Mouse (Mus musculus) liver, embryonic 14.5 days (tissue): ENCODE measurements around the gene Gm11541. TPM values are rescaled to one million over a fixed set of nuclear protein-coding genes. Genes with fewer than 3 reads are reported as not detected.

Source experiments
- ATAC-seq: fragments of 200-750 bp; cut with Nextera tagmentation; 2 replicates; pipeline ENCODE4 v1.8.0; 2017; ENCODE audit warnings: moderate number of reproducible peaks, mild to moderate bottlenecking, moderate library complexity; ENCODE audit not compliant: insufficient read depth
- DNase-seq, 3 experiments: peaks; one replicate each; pipeline ENCODE4 v3.0.0-alpha.2; 2012 to 2013; ENCODE audit warnings: low read depth in 3 of 3, low spot score in 3 of 3
- H3K27ac ChIP-seq: fragments of 300-500 bp; sonication (generic); 2 replicates; pipeline ENCODE4 v1.5.1; 2014; ENCODE audit warnings: moderate library complexity, mild to moderate bottlenecking, control low read depth, inconsistent platforms
- H3K27me3 ChIP-seq: fragments of 300-500 bp; sonication (generic); 2 replicates; pipeline ENCODE4 v1.6.1; 2014; ENCODE audit warnings: mild to moderate bottlenecking, low read length, moderate library complexity; ENCODE audit not compliant: control insufficient read depth, insufficient read depth
- H3K36me3 ChIP-seq: fragments of 300-500 bp; sonication (generic); replicated peaks from 2 replicates; pipeline ENCODE4 v1.6.1; 2014; ENCODE audit warnings: low read depth; ENCODE audit not compliant: control insufficient read depth, insufficient read depth
- H3K4me1 ChIP-seq, 2 experiments: fragments of 200-500 bp in 1 of 2; fragments of 300-500 bp in 1 of 2; sonication (generic) in 1 of 2; replicated peaks; 2 replicates each; pipeline ENCODE4 v1.6.1; 2012 to 2014; ENCODE audit warnings: antibody characterized with exemption in 1 of 2, inconsistent platforms in 1 of 2, low read length in 1 of 2; ENCODE audit not compliant: control insufficient read depth in 2 of 2, insufficient read depth in 2 of 2
- H3K4me2 ChIP-seq: fragments of 300-500 bp; sonication (generic); 2 replicates; pipeline ENCODE4 v1.6.1; 2014; ENCODE audit warnings: low read depth, mild to moderate bottlenecking, control low read depth, moderate library complexity
- H3K4me3 ChIP-seq, 2 experiments: fragments of 200-500 bp in 1 of 2; fragments of 300-500 bp in 1 of 2; sonication (generic) in 1 of 2; 2 replicates each; pipeline ENCODE4 v1.5.1; 2012 to 2014; ENCODE audit warnings: low read depth in 2 of 2, low read length in 2 of 2, mild to moderate bottlenecking in 2 of 2, control low read depth in 1 of 2, inconsistent platforms in 1 of 2, moderate library complexity in 1 of 2; ENCODE audit not compliant: insufficient read depth in 1 of 2
- H3K9ac ChIP-seq: fragments of 300-500 bp; sonication (generic); replicated peaks from 2 replicates; pipeline ENCODE4 v1.6.1; 2014; ENCODE audit warnings: mild to moderate bottlenecking, control low read depth, moderate library complexity
- H3K9me3 ChIP-seq: fragments of 300-500 bp; sonication (generic); 2 replicates; pipeline ENCODE4 v1.6.1; 2016; ENCODE audit warnings: low read length, mixed read lengths; ENCODE audit not compliant: control insufficient read depth
- CTCF ChIP-seq: IDR thresholded peaks from 2 replicates; pipeline ENCODE4 v1.5.1; 2016; ENCODE audit warnings: antibody characterized with exemption, low read depth, control low read depth
- EP300 ChIP-seq: IDR thresholded peaks from 2 replicates; pipeline ENCODE4 v1.6.1; 2016; ENCODE audit warnings: antibody characterized with exemption, low read depth
- WGBS: fragments of 180-500 bp; shearing (Covaris S2); extraction: QIAGEN DNeasy Blood & Tissue Kit; methylation state at CpG from one replicate; pipeline ENCODE4 v1.1.7; 2014; ENCODE audit not compliant: insufficient replicate concordance; 5-methylcytosine and 5-hydroxymethylcytosine counted together
- polyA plus RNA-seq, 2 experiments: library from polyadenylated mRNA; depleted of rRNA in 1 of 2; stranded (reverse) in 1 of 2; unstranded in 1 of 2; fragments of >200 nt; fragmentation: Nextera tagmentation in 1 of 2; extraction: Ambion mirVana in 1 of 2; gene quantifications; 2 replicates each; pipeline versions ENCODE4 v1.2.1 to v1.2.3; 2012 to 2014

The Gm11541 gene
- polyA plus RNA-seq, 2 experiments = not detected

DNA sequence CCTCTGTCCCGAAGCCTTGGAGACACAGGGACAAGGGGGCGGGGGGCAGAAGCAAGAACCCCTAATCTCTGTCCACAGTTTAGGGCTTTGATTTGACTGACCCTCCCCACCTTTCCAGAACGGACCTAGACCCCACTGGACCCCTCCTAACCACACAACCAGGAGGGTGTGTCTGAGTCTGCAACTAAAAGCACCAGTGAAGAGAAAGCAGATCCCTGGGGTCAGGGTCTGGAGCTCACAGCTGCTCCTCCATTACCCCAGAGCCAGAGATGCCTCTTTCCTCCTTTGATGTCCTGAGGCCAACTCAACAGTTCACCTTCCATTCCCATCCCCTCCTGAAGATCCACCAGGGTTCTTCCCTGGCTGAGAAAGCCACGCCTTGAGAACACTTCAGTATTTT, 28.0 kb downstream of the Gm11541 start:
- DNase-seq (no peak), ATAC-seq (no peak)
- Histone ChIP-seq H3K27ac (no peak overlapping the region), H3K4me2 (peak overlapping the region; percentile 78), H3K4me3 (peak overlapping the region; percentile 78 to 80), H3K4me1 (peaks cover 0 to 7% of the 10 kb centered on the region in 2 experiments; a peak in 2 of 4 replicates), H3K9ac (peak overlapping the region; percentile 78), H3K27me3 (no peaks in the 10 kb centered on the region), H3K36me3 (no peaks in the 10 kb centered on the region), H3K9me3 (no peaks in the 10 kb centered on the region)
- TF ChIP-seq EP300 (no peak), CTCF (no peak)
- WGBS = 42% methylated on average over 4 of the region's 4 CpGs

DNA sequence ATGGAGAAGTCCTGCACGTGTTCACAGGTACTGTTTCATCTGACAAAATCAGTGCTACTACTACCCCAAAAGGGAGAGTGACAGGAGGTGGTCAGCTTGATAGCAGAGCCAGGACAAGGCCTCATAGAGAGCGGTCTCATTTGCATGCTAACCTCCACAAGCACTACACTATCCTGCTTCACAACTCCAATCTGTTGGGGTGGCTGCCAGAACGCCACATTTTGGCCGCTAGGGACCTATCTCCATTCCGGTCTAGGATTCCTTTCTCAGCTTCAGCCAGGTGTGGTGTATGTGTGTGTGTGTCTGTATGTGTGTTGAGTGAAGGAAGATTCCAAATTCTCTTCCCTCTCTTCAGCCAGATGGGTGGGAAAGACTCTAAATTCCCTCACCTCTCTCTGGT, 28.9 kb downstream of the Gm11541 start:
- H3K4me1 ChIP-seq = peaks cover 0 to 7% of the 10 kb centered on the region in 2 experiments; a peak in 2 of 4 replicates
- H3K9ac ChIP-seq = no peak overlapping the region
- WGBS = 73% methylated on average over 5 of the region's 5 CpGs
- no peak overlapping the region for H3K4me2 ChIP-seq
- DNase-seq = no peak
- TF ChIP-seq EP300 (no peak), CTCF (no peak)
- H3K36me3 ChIP-seq = no peaks in the 10 kb centered on the region
- no peak overlapping the region for H3K4me3 ChIP-seq
- no peak for ATAC-seq
- H3K27ac ChIP-seq = no peak overlapping the region
- no peaks in the 10 kb centered on the region for H3K9me3 ChIP-seq
- H3K27me3 ChIP-seq = no peaks in the 10 kb centered on the region

DNA sequence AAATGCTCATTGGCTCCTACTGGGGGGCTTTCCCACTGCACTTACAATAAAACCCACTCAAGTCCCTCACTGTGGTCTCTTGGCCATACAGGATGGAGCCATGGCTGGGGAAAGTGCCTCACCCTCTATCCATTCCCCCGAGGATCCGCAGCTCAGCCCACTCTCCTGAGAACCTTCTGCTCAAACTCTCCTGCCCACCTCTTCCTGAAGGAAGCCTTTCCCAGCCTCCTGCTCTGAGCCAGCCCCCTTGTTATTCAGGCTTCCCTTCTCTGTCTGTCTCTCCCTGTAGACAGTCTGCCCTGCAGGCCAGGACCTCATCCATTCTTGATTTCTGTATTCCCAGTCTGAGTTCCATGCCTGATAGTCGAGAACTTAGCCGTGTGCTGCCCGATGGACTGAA, 29.3 kb downstream of the Gm11541 start:
- no peaks in the 10 kb centered on the region for H3K9me3 ChIP-seq
- no peak overlapping the region for H3K4me2 ChIP-seq
- ATAC-seq (no peak), DNase-seq (no peak)
- no peak overlapping the region for H3K4me3 ChIP-seq
- no peak overlapping the region for H3K9ac ChIP-seq
- TF ChIP-seq EP300 = no peak
- no peak for TF ChIP-seq CTCF
- 77% methylated on average over 5 of the region's 5 CpGs for WGBS
- no peak overlapping the region for H3K27ac ChIP-seq
- H3K36me3 ChIP-seq = no peaks in the 10 kb centered on the region
- peaks cover 0 to 7% of the 10 kb centered on the region in 2 experiments; a peak in 2 of 4 replicates for H3K4me1 ChIP-seq
- no peaks in the 10 kb centered on the region for H3K27me3 ChIP-seq

DNA sequence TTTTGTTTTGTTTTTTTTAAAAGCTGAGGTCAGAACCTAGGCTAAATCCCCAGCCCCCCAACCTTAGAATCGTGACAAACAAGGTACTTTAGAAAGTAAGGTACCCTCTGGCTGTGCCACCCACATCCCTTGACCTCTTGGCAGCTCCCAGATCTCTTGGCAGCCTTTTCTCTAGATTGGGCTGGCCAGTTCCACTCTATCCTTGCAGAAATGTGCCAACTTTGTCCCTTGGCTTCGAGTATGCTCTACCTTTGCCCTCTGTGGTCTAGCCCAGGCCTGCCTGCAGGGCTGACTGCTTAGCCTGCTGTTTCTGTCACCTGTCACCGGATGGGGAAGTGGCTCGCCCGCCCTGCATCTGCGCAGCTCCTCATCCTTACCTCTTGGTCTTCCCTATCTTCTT, 39.0 kb downstream of the Gm11541 start:
- H3K9me3 ChIP-seq = no peaks in the 10 kb centered on the region
- H3K36me3 ChIP-seq = no peaks in the 10 kb centered on the region; the same call in 1 of the 2 replicates
- 73% methylated on average over 6 of the region's 6 CpGs for WGBS
- no peak overlapping the region for H3K4me2 ChIP-seq
- no peaks in the 10 kb centered on the region for H3K4me1 ChIP-seq
- no peak overlapping the region for H3K4me3 ChIP-seq
- H3K9ac ChIP-seq = no peak overlapping the region
- no peak overlapping the region for H3K27ac ChIP-seq
- ATAC-seq (no peak), DNase-seq (no peak)
- TF ChIP-seq EP300 (no peak), CTCF (no peak)
- H3K27me3 ChIP-seq = no peaks in the 10 kb centered on the region

DNA sequence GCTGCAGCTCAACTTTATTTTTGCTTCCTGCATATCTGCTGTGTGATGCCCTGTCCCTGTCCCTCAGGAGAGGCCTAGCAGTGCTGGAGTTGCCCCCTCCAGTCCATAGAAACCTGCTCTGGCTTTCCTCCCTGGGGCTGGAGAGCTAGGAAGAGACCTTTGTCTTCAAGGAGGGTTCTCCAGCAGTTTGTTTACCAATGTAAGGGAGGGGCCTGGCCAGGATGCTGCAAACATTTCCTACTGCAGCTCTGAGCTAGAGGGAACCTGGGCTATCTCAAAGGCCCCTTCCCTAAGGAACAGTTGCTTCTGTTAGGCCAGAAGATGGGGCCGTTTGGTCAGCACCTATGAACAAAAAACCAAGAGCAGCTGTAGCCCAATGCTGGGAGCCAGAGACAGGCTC, 43.0 kb downstream of the Gm11541 start:
- no peak overlapping the region for H3K9ac ChIP-seq
- no peak overlapping the region for H3K4me2 ChIP-seq
- DNase-seq (no peak), ATAC-seq (no peak)
- no peak for TF ChIP-seq CTCF
- no peak for TF ChIP-seq EP300
- H3K36me3 ChIP-seq = peaks cover 5% of the 10 kb centered on the region
- WGBS = 45% methylated on average over 1 of the region's 1 CpGs
- H3K4me3 ChIP-seq = no peak overlapping the region
- H3K4me1 ChIP-seq = no peaks in the 10 kb centered on the region
- H3K27ac ChIP-seq = no peak overlapping the region
- H3K27me3 ChIP-seq = no peaks in the 10 kb centered on the region
- H3K9me3 ChIP-seq = no peaks in the 10 kb centered on the region
